Mouse (Mus musculus): ENCODE measurements around the gene Cacna1b. TPM values are rescaled to one million over a fixed set of nuclear protein-coding genes. Genes with fewer than 3 reads are reported as not detected.

Gene Cacna1b
- total RNA-seq, 2 experiments from 2014 or later: 5.6 to 10.1 TPM

DNA sequence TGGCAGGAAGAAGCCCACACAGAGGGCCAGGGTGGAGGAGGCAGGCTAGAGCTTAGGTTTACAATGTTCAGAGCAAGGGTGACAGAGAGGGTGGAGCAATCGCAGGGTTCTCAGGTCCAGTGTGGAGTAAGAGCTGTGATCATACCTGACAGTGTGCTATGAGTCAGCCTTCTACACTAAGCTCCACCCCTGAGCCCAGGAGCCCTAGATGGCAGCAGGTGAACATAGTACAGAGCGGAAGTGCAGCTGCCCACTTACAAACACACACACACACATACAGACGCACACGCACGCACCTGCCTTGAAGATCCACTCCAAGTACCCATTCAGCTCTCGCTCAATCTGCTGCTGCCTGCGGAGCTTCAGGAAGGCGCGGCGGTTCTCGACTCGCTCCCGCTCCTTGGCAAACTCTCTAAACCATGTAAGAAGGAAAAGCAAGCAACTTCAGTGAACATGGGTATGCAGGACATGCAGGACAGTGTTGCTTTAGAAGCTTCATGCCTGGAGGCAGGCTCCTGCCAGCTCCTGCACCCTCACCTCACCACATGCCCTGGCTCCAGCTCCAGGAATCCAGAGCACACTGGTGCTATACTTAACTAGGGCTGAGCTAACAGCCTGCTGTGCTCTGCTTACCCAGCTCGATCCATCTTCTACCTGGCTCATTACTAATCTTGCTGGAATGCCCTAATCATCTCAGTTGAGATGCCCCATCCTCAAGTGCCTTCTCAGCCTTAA lies 43.1 kb downstream of the Cacna1b start:
- no peak for DNase-seq (ENCODE audit: low spot score in 2 of 2)

DNA sequence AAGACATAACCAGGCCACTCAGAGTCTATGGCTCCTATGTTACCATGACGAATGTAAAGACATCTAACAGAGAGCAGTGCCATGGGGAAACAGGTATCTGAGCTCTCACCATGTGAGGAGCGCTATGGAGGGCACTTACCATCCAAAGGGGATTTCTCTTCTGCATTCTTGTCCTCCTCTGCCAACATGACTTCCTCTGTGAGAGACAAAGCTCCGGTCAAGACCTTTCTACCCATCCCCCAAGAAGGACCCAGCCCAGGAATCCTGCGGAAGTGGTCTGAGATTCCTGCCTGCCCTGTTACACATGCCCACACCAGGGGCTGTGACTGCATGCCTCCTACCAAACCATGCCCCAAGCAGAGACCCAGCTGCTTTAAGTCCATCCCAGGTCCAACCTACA lies 44.0 kb downstream of the Cacna1b start:
- DNase-seq (ENCODE audit: low spot score in 2 of 2): no peak

GRCm38 (mm10) chr2:24717963-24718362 lies 45.0 kb downstream of the Cacna1b start:
- no peak for DNase-seq (ENCODE audit: low spot score in 2 of 2)

- DNase-seq (ENCODE audit: low spot score in 2 of 2): no peak
Observed at GRCm38 (mm10) chr2:24717461-24717860, 45.5 kb downstream of the Cacna1b start.

- DNase-seq (ENCODE audit: low spot score in 2 of 2): no peak
Observed at GRCm38 (mm10) chr2:24705929-24706328, 57.0 kb downstream of the Cacna1b start.

GRCm38 (mm10) chr2:24702208-24702957 lies 60.6 kb downstream of the Cacna1b start:
- DNase-seq (ENCODE audit: low spot score in 2 of 2): no peak

DNA sequence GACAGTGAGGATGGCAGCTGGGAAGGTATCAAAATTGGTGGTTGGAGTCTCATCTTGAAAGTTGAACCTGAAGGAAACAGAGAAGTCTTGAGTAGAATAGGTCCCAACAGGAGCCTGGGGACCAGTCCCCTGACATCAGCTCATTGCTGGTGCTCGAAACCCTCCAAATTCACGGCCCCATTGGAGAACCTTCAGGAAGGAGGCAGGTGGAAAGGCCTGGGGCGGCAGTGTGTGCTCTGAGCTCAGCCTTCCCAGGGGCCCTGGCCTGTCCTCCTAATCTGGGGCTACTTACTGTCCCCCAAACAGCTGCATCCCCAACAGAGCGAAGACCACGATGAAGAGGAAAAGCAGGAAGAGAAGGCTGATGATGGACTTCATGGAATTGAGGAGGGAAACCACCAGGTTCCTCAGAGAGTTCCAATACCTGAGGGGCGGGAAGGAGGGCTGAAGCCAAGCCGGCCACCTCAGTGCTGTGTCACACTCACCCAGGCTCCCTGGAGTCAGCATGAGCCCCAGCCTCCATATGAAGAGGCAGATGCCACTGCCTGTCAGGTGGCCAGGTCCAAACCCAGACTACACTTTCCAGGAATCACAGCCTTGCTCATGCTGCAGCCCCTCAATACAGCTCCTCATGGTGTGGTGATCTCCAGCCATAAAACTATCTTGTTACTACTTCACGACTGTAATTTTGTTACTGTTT lies 65.5 kb downstream of the Cacna1b start:
- no peak for DNase-seq (ENCODE audit: low spot score in 2 of 2)

GRCm38 (mm10) chr2:24692371-24692770 lies 70.6 kb downstream of the Cacna1b start:
- no peak for DNase-seq (ENCODE audit: low spot score in 2 of 2)

- DNase-seq (ENCODE audit: low spot score in 2 of 2): no peak
Observed at GRCm38 (mm10) chr2:24690356-24690755, 72.6 kb downstream of the Cacna1b start.

DNA sequence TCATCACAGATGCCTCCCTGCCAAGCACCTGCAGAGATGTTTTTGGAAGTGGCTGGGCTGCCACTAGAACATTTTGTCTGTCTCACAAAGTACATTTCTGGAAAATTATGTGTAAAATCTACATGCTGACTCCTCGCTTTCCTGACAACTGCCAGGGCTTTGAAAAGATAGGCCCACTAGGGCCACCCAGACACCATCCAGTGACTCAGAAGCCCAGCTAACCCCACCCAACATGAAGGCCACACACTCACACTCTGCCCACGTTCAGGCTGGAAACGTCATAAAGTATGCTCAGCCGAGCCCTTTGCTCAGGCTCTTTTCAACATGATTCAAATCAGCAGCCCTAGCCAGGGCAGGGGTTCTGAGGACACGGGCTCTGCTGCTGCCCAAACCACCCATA lies 77.6 kb downstream of the Cacna1b start:
- DNase-seq (ENCODE audit: low spot score in 2 of 2): no peak

GRCm38 (mm10) chr2:24684796-24685195 lies 78.2 kb downstream of the Cacna1b start:
- no peak for DNase-seq (ENCODE audit: low spot score in 2 of 2)

- no peak for DNase-seq (ENCODE audit: low spot score in 2 of 2)
Observed at GRCm38 (mm10) chr2:24683266-24683665, 79.7 kb downstream of the Cacna1b start.

- no peak for DNase-seq (ENCODE audit: low spot score in 2 of 2)
Observed at GRCm38 (mm10) chr2:24680731-24681130, 82.2 kb downstream of the Cacna1b start.

DNA sequence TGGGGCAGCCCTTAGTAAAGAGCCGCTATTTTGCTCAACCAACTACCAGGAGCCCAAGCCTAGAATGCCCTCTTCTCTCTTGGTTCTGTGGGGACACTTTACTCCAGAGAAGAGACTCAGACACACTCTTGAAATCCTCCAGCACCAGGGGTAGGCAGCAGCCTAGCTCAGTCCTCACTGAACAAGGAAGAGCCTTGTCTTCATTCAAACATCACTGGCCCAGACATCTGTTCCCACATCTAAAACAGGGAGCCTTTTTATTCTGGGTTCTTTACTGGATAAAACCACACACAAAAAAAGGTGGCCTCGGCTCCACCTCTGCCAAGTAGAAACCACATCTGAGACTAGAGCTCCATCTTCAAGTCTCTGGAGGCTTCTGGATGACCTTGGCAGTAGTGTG lies 82.8 kb downstream of the Cacna1b start:
- DNase-seq (ENCODE audit: low spot score in 2 of 2): no peak

GRCm38 (mm10) chr2:24679012-24679651 lies 83.8 kb downstream of the Cacna1b start:
- peak in 1 of 2 experiments; percentile 8 for DNase-seq (ENCODE audit: low spot score in 2 of 2)

GRCm38 (mm10) chr2:24678538-24678937 lies 84.4 kb downstream of the Cacna1b start:
- no peak for DNase-seq (ENCODE audit: low spot score in 2 of 2)

DNA sequence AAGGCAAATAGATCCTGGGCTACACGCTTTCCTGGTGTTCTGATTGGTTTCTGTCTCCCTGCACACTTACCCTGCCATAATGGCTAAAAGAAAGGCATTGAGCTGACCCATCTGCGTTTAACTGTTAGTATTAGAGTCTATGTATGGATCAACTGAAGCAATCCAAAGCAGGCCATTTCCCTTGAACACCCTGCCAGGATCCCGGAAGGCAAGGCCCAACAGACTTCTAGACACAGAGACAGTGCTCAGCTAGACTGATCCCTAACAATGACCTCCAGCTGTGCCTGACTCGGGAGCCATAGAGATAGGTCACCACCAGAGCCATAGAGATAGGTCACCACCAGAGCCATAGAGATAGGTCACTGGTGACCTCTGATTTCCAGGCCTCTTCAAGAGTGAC lies 84.8 kb downstream of the Cacna1b start:
- DNase-seq (ENCODE audit: low spot score in 2 of 2): no peak

DNA sequence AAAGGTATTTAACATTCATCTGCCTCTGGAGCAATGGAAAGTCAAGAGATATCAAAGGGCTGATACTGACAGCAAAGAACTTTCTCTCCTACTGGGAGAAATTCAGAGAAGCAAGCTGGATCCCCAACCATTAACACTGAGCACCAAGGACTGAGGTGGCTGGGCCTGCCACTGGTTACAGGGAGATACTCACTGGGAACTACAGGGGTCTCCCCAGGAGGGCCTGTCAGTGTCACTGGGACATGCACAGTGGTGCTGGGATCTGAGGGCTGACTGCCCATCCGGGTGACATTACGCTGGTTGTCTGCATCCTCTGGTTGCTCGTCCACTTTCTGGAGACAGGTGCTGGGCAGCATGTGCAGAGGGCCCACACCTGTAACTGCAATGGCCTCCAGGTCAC lies 85.3 kb downstream of the Cacna1b start:
- DNase-seq (ENCODE audit: low spot score in 2 of 2): no peak

DNA sequence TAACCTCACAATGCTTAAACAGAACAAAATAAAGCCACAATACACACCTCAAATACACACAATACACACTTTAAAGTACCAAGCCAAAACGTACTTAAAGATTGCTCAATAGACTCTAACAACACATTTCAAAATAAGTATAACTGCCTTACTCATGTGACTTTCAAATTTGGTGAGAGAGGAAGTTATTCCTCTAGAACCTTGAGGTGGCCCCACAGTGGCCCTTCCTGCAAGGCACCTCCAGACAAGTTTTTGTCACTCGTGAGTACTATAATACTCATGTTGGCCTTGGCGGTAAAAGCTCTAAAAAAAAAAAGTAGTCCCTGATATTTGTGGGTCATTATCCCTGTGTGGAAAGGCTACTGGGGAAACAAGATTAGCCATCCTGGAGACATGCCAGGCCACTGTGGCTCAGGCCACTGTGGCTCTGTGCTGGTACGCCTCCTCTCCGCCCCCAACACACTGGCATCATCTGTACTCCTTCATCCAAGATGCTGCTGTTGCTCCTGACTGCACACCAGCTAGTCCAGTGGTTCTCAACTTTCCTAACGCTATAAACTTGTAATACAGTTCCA lies 88.4 kb downstream of the Cacna1b start:
- DNase-seq (ENCODE audit: low spot score in 2 of 2): no peak

- no peak for DNase-seq (ENCODE audit: low spot score in 2 of 2)
Observed at GRCm38 (mm10) chr2:24668598-24668997, 94.4 kb downstream of the Cacna1b start.

DNA sequence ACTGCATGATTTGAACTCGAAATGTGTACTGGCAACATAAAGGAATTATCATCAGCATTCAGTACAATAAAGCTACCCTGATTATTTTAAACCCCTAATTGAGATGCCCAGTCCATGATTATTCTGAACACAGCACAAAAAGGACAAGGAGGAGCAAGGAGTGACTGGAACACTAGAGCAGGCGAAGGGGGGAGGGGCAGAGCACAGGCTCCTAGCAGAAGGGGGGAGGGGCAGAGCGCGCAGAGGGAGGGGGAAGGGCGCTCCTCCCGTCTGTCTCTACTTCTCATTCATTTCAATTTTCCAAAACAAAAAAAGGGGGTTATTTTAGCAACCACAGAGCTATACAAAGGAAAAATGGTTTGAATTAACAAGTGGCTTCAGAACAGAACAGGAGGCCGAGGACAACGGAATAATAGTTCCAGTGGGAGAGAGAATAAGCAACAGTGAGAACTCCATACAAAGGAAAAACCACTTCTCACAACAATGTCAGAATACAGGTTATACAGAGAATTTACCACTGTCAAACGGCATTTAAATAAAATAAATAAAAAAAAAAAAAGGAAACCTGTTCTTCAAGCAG lies 98.2 kb downstream of the Cacna1b start:
- no peak for DNase-seq (ENCODE audit: low spot score in 2 of 2)

Measured in adrenal gland, postnatal 4 days (tissue).